Mouse (Mus musculus) neural tube, embryonic 12.5 days (tissue): ENCODE results near the gene C1qa. TPM values are rescaled to one million over a fixed set of nuclear protein-coding genes. Genes with fewer than 3 reads are reported as not detected.

Experiments
- ATAC-seq: fragments of 200-750 bp; cut with Nextera tagmentation; 2 replicates; pipeline ENCODE4 v1.8.0; 2017; ENCODE audit warnings: low read depth, mild to moderate bottlenecking, moderate TSS enrichment, moderate library complexity; ENCODE audit not compliant: low FRiP score
- H3K27ac ChIP-seq: fragments of 300-500 bp; sonication (generic); 2 replicates; pipeline ENCODE4 v1.5.1; 2016
- H3K27me3 ChIP-seq: fragments of 300-500 bp; sonication (generic); replicated peaks from 2 replicates; pipeline ENCODE4 v1.6.1; 2016; ENCODE audit warnings: mild to moderate bottlenecking
- H3K36me3 ChIP-seq: fragments of 300-500 bp; sonication (generic); 2 replicates; pipeline ENCODE4 v1.6.1; 2016; ENCODE audit warnings: mild to moderate bottlenecking
- H3K4me1 ChIP-seq: fragments of 300-500 bp; sonication (generic); 2 replicates; pipeline ENCODE4 v1.6.1; 2016
- H3K4me2 ChIP-seq: fragments of 300-500 bp; sonication (generic); replicated peaks from 2 replicates; pipeline ENCODE4 v1.6.1; 2016; ENCODE audit warnings: mild to moderate bottlenecking
- H3K4me3 ChIP-seq: fragments of 300-500 bp; sonication (generic); 2 replicates; pipeline ENCODE4 v1.5.1; 2016
- H3K9ac ChIP-seq: fragments of 300-500 bp; sonication (generic); 2 replicates; pipeline ENCODE4 v1.6.1; 2016; ENCODE audit warnings: mild to moderate bottlenecking
- H3K9me3 ChIP-seq: fragments of 300-500 bp; sonication (generic); 2 replicates; pipeline ENCODE4 v1.6.1; 2016; ENCODE audit warnings: mild to moderate bottlenecking
- WGBS: fragments of 180-500 bp; shearing (Covaris S2); methylation state at CpG from one replicate; pipeline ENCODE4 v1.1.7; 2016; 5-methylcytosine and 5-hydroxymethylcytosine counted together
- polyA plus RNA-seq: library from polyadenylated mRNA; unstranded; fragments of >200 nt; fragmentation: Nextera tagmentation; extraction: Ambion mirVana; gene quantifications from 2 replicates; pipeline ENCODE4 v1.2.1, GENCODE M21; 2016

Gene C1qa
- polyA plus RNA-seq, 1 experiment from 2014 or later, result 21.0 TPM

- Histone ChIP-seq H3K9ac (no peak overlapping the region), H3K36me3 (no peaks in the 10 kb centered on the region), H3K27ac (no peak overlapping the region), H3K27me3 (no peaks in the 10 kb centered on the region), H3K4me1 (no peaks in the 10 kb centered on the region), H3K4me2 (no peak overlapping the region), H3K4me3 (no peak overlapping the region), H3K9me3 (no peaks in the 10 kb centered on the region)
- WGBS, result 79% methylated on average over 4 of the region's 4 CpGs
- ATAC-seq, result no peak
These were observed 50.0 kb downstream of the C1qa start for GRCm38 (mm10) chr4:136848565-136848964.

- Histone ChIP-seq H3K27me3 (no peaks in the 10 kb centered on the region), H3K4me1 (no peaks in the 10 kb centered on the region), H3K27ac (no peak overlapping the region), H3K9me3 (no peaks in the 10 kb centered on the region), H3K4me2 (no peak overlapping the region), H3K9ac (no peak overlapping the region), H3K36me3 (no peaks in the 10 kb centered on the region), H3K4me3 (no peak overlapping the region)
- 67% methylated on average over 6 of the region's 6 CpGs for WGBS
- ATAC-seq, result no peak
These were observed 51.4 kb downstream of the C1qa start for GRCm38 (mm10) chr4:136847166-136847565.

Other genes starting within 250 kb of the C1qa start
- gene Ephb2, start 62.8 kb downstream of the C1qa start, polyA plus RNA-seq, result 22.0 and 30.3 TPM in 2 replicates
- gene C1qb, start 12.6 kb downstream of the C1qa start, polyA plus RNA-seq, result 32.6 and 34.9 TPM in 2 replicates
- gene C1qc, start 5.7 kb downstream of the C1qa start, polyA plus RNA-seq, result 19.6 and 21.3 TPM in 2 replicates
- 6.6 and 7.2 TPM in 2 replicates for gene Epha8, start 58.0 kb upstream of the C1qa start, polyA plus RNA-seq
- gene Zbtb40, start 150.0 kb upstream of the C1qa start, polyA plus RNA-seq, result 5.5 and 6.3 TPM in 2 replicates